Mouse (Mus musculus) kidney, postnatal 0 days (tissue): ENCODE measurements around the gene Aldh2. TPM values are rescaled to one million over a fixed set of nuclear protein-coding genes. Genes with fewer than 3 reads are reported as not detected.
"Not testable (repeated sequence)": the region's sequence is repeated elsewhere in the genome, so short reads cannot be mapped to it uniquely, and the experiment has no call there.

Source experiments
- ATAC-seq: fragments of 200-750 bp; cut with Nextera tagmentation; replicated peaks from 2 replicates; pipeline ENCODE4 v1.8.0; 2017; ENCODE audit warnings: low read depth, moderate number of reproducible peaks, moderate TSS enrichment, moderate library complexity; ENCODE audit not compliant: low FRiP score
- DNase-seq: peaks from one replicate; pipeline ENCODE4 v3.0.0-alpha.2; 2016; ENCODE audit warnings: low spot score
- H3K27ac ChIP-seq: fragments of 300-500 bp; sonication (generic); 2 replicates; pipeline ENCODE4 v1.5.1; 2014; ENCODE audit warnings: mild to moderate bottlenecking
- H3K27me3 ChIP-seq: fragments of 300-500 bp; sonication (generic); 2 replicates; pipeline ENCODE4 v1.6.1; 2014; ENCODE audit warnings: low read length, mixed read lengths; ENCODE audit not compliant: insufficient read depth
- H3K36me3 ChIP-seq: fragments of 300-500 bp; sonication (generic); 2 replicates; pipeline ENCODE4 v1.6.1; 2014; ENCODE audit warnings: low read length, mixed read lengths; ENCODE audit not compliant: insufficient read depth
- H3K4me1 ChIP-seq: fragments of 300-500 bp; sonication (generic); replicated peaks from 2 replicates; pipeline ENCODE4 v1.6.1; 2014; ENCODE audit warnings: antibody characterized with exemption, low read length, mixed read lengths; ENCODE audit not compliant: insufficient read depth
- H3K4me2 ChIP-seq: fragments of 300-500 bp; sonication (generic); 2 replicates; pipeline ENCODE4 v1.6.1; 2014; ENCODE audit warnings: mild to moderate bottlenecking, low read length, moderate library complexity, mixed read lengths
- H3K4me3 ChIP-seq: fragments of 300-500 bp; sonication (generic); replicated peaks from 2 replicates; pipeline ENCODE4 v1.5.1; 2014; ENCODE audit warnings: low read depth, low read length
- H3K9ac ChIP-seq: fragments of 300-500 bp; sonication (generic); 2 replicates; pipeline ENCODE4 v1.6.1; 2014; ENCODE audit warnings: low read depth, low read length
- H3K9me3 ChIP-seq: fragments of 300-500 bp; sonication (generic); replicated peaks from 2 replicates; pipeline ENCODE4 v1.6.1; 2016; ENCODE audit warnings: low read length, inconsistent platforms, mixed read lengths
- CTCF ChIP-seq: IDR thresholded peaks from 2 replicates; pipeline ENCODE4 v1.5.1; 2016; ENCODE audit warnings: antibody characterized with exemption, low read depth, mild to moderate bottlenecking, moderate library complexity
- WGBS: fragments of 180-500 bp; shearing (Covaris S2); extraction: QIAGEN DNeasy Blood & Tissue Kit; methylation state at CpG from one replicate; pipeline ENCODE4 v1.1.7; 2014; 5-methylcytosine and 5-hydroxymethylcytosine counted together
- polyA plus RNA-seq: library from polyadenylated mRNA; unstranded; fragments of >200 nt; fragmentation: Nextera tagmentation; extraction: Ambion mirVana; gene quantifications from 2 replicates; pipeline ENCODE4 v1.2.1, GENCODE M21; 2015

The Aldh2 gene
- polyA plus RNA-seq, 1 experiment from 2014 or later = 203 TPM

DNA sequence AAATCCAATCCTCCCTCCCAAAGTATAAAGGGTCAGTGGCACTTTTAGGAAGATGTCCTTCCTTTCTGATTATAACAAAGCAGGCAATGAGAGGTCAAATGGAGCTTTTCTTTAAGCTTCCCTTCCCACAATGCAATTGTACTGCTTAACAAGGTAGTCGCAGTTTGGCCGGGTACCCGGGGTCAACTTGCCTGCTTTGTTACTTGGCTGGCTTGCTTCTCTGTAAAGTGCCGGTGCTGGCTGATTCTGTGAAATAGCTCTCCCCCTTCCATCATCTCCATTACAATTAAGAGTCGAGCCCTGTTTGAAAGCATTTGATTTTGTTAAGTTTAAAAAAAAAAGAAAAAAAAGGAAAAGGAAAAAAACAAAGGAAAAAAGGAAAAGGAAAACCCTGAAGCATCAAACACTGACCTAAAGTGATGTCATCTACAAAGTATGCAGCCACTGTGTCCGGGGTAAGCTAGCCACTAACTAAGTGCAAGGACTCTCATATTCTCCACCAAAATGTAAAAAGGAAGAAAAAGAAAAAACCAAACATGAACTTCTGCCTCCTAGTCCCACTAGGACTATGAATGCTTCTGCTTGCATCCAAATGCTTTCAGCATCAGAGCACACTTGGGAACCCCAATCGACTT is 56.6 kb downstream of the Aldh2 start:
- Histone ChIP-seq H3K4me2 (no peak overlapping the region), H3K27me3 (no peaks in the 10 kb centered on the region), H3K9ac (no peak overlapping the region), H3K9me3 (no peaks in the 10 kb centered on the region), H3K4me3 (no peak overlapping the region), H3K36me3 (peaks cover 33% of the 10 kb centered on the region), H3K4me1 (no peaks in the 10 kb centered on the region), H3K27ac (no peak overlapping the region)
- no peak for ATAC-seq
- 73% methylated on average over 7 of the region's 7 CpGs for WGBS
- TF ChIP-seq CTCF = no peak
- DNase-seq = no peak

DNA sequence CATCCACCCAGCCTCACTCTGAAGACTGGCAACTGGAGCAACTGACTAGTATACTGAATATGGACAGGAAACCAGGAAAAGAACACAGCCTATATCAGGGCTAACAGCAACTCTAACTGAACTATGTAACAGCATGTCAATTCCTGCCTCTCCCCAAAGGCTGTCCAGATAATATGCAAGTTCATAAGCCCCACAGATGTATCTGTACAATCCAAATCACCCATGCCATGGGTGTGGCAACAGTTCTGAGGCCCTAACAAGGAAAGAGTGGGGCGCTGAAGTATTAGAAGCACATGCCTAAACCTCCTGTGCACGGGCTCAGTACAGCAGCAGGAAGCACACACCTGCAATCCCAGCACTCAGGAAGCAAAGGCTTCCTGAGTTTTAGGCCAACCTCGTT is 58.5 kb downstream of the Aldh2 start:
- WGBS = 87% methylated on average over 3 of the region's 3 CpGs
- Histone ChIP-seq H3K27ac (no peak overlapping the region), H3K9me3 (no peaks in the 10 kb centered on the region), H3K9ac (no peak overlapping the region), H3K27me3 (no peaks in the 10 kb centered on the region), H3K4me3 (no peak overlapping the region), H3K36me3 (peaks cover 42% of the 10 kb centered on the region), H3K4me1 (no peaks in the 10 kb centered on the region), H3K4me2 (no peak overlapping the region)
- TF ChIP-seq CTCF = no peak
- ATAC-seq = no peak
- no peak for DNase-seq

DNA sequence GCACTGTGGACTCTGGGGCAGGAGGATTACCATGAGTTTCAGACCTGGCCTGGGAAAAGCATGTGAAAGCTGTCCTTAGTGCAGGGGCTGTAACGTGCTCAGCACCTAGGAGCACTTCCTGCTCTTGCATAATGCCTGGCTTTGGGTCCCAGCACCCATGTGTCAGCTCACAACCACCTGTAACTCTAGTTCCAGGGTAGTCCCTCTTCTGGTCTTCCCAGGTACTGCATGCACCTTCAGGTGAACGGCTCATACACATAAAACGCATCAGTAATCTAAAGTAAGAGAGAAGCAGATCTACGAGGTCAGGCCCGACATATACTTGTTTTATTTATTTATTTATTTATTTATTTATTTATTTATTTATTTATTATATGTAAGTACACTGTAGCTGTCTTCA is 59.1 kb downstream of the Aldh2 start:
- H3K4me2 ChIP-seq = no peak overlapping the region
- H3K4me3 ChIP-seq = no peak overlapping the region
- WGBS = 89% methylated on average over 5 of the region's 5 CpGs
- no peaks in the 10 kb centered on the region for H3K27me3 ChIP-seq
- no peaks in the 10 kb centered on the region for H3K9me3 ChIP-seq
- no peak for DNase-seq
- no peak overlapping the region for H3K27ac ChIP-seq
- no peaks in the 10 kb centered on the region for H3K4me1 ChIP-seq
- TF ChIP-seq CTCF = peak; percentile 49; the same call in 1 of the 2 replicates
- ATAC-seq = no peak
- no peak overlapping the region for H3K9ac ChIP-seq
- H3K36me3 ChIP-seq = peaks cover 47% of the 10 kb centered on the region

DNA sequence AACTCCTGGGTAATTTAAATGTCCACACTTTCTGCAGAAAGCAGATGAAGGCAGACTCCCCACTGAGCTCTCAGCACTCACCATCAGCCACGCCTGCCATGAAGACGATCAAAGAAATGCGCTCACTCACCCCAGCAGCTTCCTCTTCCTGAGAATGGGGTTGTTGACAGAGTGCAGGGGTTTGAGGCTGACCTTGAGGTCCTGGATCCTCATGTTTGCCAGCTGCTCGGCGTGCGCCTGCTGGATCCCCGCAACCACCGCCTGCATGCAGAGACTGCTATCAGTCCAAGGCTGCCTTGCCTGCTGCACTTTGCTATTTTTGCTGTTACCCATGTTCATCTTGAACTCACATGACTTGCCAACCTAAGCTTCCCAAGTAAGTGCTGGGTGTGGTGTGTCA is 66.7 kb downstream of the Aldh2 start:
- Histone ChIP-seq H3K4me1 (no peaks in the 10 kb centered on the region), H3K9me3 (no peaks in the 10 kb centered on the region), H3K27ac (no peak overlapping the region), H3K27me3 (no peaks in the 10 kb centered on the region), H3K9ac (no peak overlapping the region), H3K4me3 (no peak overlapping the region), H3K36me3 (peaks cover 68% of the 10 kb centered on the region), H3K4me2 (no peak overlapping the region)
- 85% methylated on average over 8 of the region's 8 CpGs for WGBS
- no peak for DNase-seq
- no peak for ATAC-seq
- TF ChIP-seq CTCF = no peak

DNA sequence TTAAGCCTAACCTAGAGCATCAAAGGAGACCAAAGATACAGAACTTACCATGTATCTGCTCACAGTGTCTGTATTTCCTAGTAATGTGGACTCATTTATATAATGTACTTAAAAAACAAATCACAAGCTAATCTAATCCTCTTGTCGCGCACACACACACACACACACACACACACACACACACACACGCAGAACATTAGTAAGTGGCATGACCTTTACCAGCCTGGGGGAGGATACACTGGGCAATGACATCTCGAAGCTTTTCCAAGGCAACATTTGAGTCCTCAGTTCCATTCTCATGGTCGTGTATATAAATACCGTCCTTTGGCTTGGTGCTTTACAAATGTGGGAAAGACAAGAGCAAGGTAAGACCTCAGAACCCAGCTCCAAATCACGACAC is 67.1 kb downstream of the Aldh2 start:
- DNase-seq (no peak), ATAC-seq (no peak)
- peaks cover 69% of the 10 kb centered on the region for H3K36me3 ChIP-seq
- no peaks in the 10 kb centered on the region for H3K27me3 ChIP-seq
- no peak for TF ChIP-seq CTCF
- no peak overlapping the region for H3K27ac ChIP-seq
- no peak overlapping the region for H3K4me3 ChIP-seq
- H3K9ac ChIP-seq = no peak overlapping the region
- H3K4me2 ChIP-seq = no peak overlapping the region
- no peaks in the 10 kb centered on the region for H3K4me1 ChIP-seq
- H3K9me3 ChIP-seq = no peaks in the 10 kb centered on the region
- 90% methylated on average over 7 of the region's 7 CpGs for WGBS

DNA sequence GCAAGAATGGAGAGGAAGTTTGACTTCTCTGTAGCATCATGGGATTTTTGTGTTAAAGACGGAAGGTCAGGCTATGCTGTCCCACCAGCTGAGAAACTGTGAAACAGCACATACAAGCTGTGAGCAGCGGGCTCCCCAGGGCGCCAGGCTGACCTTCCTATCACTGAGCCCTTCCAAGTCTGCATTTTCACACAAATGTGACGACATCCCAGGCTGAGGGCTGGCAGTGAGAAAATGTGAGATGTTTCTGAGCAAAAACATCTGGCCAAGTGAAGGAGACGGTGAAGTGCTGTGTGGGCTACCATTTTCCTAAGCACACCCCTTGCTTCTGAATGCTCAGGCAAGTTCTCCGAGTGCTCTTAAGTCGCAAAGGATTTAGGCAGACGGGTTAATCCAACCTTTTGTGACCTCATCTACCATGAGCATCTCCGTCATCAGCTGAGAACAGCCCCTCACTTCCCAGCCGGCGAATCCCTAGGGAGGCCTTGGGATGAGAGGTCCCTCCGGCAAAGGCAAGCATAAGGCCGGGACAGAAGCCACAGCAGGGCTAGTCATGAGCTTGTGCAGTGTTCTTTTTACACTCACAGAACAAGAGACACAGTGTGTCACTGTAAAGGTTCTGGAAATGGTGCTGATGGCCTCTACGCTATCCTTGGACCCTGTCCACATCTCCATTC is 67.7 kb downstream of the Aldh2 start:
- Histone ChIP-seq H3K4me3 (no peak overlapping the region), H3K9ac (no peak overlapping the region), H3K9me3 (no peaks in the 10 kb centered on the region), H3K27me3 (no peaks in the 10 kb centered on the region), H3K36me3 (peaks cover 70% of the 10 kb centered on the region), H3K27ac (no peak overlapping the region), H3K4me1 (no peaks in the 10 kb centered on the region), H3K4me2 (no peak overlapping the region)
- DNase-seq (no peak), ATAC-seq (no peak)
- no peak for TF ChIP-seq CTCF
- WGBS = 87% methylated on average over 14 of the region's 14 CpGs

DNA sequence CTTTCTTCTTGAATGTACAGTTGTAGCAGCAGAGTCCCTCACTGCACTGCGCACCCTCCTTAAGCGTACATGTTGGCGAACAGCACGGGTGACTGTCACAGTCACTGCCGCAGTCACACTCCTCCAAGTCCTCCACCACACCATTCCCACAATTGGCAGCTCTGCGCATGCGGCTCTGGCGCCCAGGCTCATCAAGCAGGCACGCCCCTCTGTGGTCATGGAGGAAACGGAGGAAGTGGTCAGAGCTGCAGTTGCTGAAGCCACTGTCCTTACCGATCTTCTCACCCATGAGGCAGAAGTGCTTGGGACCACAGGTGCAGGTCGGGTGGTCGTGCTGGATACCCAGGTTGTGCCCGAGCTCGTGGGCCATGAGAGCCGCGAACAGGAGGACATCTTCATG is 73.9 kb downstream of the Aldh2 start:
- not testable (repeated sequence) for H3K9ac ChIP-seq
- 91% methylated on average over 11 of the region's 17 CpGs for WGBS

More for the DNA sequence above, 73.9 kb downstream of the Aldh2 start:
- not testable (repeated sequence) for H3K4me1 ChIP-seq, ATAC-seq, H3K27me3 ChIP-seq, H3K27ac ChIP-seq, H3K9me3 ChIP-seq, H3K4me3 ChIP-seq, DNase-seq, H3K4me2 ChIP-seq
- H3K36me3 ChIP-seq = peaks cover 23% of the 10 kb centered on the region
